Mouse (Mus musculus) neural tube, embryonic 11.5 days (tissue): ENCODE results near the gene Mettl27. TPM values are rescaled to one million over a fixed set of nuclear protein-coding genes. Genes with fewer than 3 reads are reported as not detected.

Experiments used
- ATAC-seq: fragments of 200-750 bp; cut with Nextera tagmentation; 2 replicates; pipeline ENCODE4 v1.8.0; 2017; ENCODE audit warnings: moderate number of reproducible peaks, mild to moderate bottlenecking, moderate TSS enrichment, moderate library complexity; ENCODE audit not compliant: insufficient read depth, low FRiP score, low TSS enrichment
- DNase-seq: peaks from one replicate; pipeline ENCODE4 v3.0.0-alpha.2; 2015; ENCODE audit warnings: low spot score
- H3K27ac ChIP-seq: fragments of 300-500 bp; sonication (generic); 2 replicates; pipeline ENCODE4 v1.5.1; 2014; ENCODE audit warnings: low read depth, mild to moderate bottlenecking, low read length
- H3K27me3 ChIP-seq: fragments of 300-500 bp; sonication (generic); 2 replicates; pipeline ENCODE4 v1.6.1; 2014; ENCODE audit warnings: mild to moderate bottlenecking, low read length, mixed read lengths; ENCODE audit not compliant: control insufficient read depth, insufficient read depth
- H3K36me3 ChIP-seq: fragments of 300-500 bp; sonication (generic); 2 replicates; pipeline ENCODE4 v1.6.1; 2014; ENCODE audit warnings: mild to moderate bottlenecking, low read length, moderate library complexity, mixed read lengths; ENCODE audit not compliant: control insufficient read depth, insufficient read depth
- H3K4me1 ChIP-seq: fragments of 300-500 bp; sonication (generic); 2 replicates; pipeline ENCODE4 v1.6.1; 2014; ENCODE audit warnings: low read length, mixed read lengths; ENCODE audit not compliant: control insufficient read depth, insufficient read depth
- H3K4me2 ChIP-seq: fragments of 300-500 bp; sonication (generic); 2 replicates; pipeline ENCODE4 v1.6.1; 2014; ENCODE audit warnings: low read depth, mild to moderate bottlenecking, moderate library complexity
- H3K4me3 ChIP-seq: fragments of 300-500 bp; sonication (generic); 2 replicates; pipeline ENCODE4 v1.5.1; 2014; ENCODE audit warnings: low read depth, low read length
- H3K9ac ChIP-seq: fragments of 300-500 bp; sonication (generic); 2 replicates; pipeline ENCODE4 v1.6.1; 2014; ENCODE audit warnings: mild to moderate bottlenecking, low read length
- H3K9me3 ChIP-seq: fragments of 300-500 bp; sonication (generic); 2 replicates; pipeline ENCODE4 v1.6.1; 2016; ENCODE audit warnings: low read length; ENCODE audit not compliant: control insufficient read depth
- WGBS: fragments of 180-500 bp; shearing (Covaris S2); extraction: QIAGEN DNeasy Blood & Tissue Kit; methylation state at CpG from one replicate; pipeline ENCODE4 v1.1.7; 2014; 5-methylcytosine and 5-hydroxymethylcytosine counted together
- polyA plus RNA-seq: library from polyadenylated mRNA; unstranded; fragments of >200 nt; fragmentation: Nextera tagmentation; extraction: Ambion mirVana; gene quantifications from 2 replicates; pipeline ENCODE4 v1.2.1, GENCODE M21; 2014

Mettl27 gene
- polyA plus RNA-seq, 1 experiment from 2014 or later = 8.7 TPM

DNA sequence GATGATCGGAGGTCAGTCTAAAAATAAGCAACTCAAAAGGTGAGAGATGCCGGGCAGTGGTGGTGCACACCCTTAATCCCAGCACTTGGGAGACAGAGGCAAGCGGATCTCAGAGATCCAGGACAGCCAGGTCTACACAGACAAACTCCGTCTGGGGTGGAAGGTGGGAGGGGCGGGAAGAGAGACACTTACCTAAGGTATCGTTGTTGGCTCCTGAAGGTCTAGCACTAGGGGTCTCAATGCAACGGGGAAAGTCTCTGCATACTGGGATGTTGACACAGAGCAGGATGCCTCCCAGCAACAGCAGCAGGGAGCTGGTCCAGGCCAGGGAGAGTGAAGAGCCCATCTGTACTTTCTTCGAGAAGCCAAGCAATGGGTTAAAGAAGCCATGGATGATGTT lies 17.7 kb upstream of the Mettl27 start:
- WGBS = 82% methylated on average over 8 of the region's 8 CpGs
- H3K4me1 ChIP-seq = no peaks in the 10 kb centered on the region
- no peak overlapping the region for H3K4me2 ChIP-seq
- no peak overlapping the region for H3K4me3 ChIP-seq
- ATAC-seq (no peak), DNase-seq (no peak)
- H3K9ac ChIP-seq = no peak overlapping the region
- H3K36me3 ChIP-seq = no peaks in the 10 kb centered on the region
- no peak overlapping the region for H3K27ac ChIP-seq
- no peaks in the 10 kb centered on the region for H3K9me3 ChIP-seq
- H3K27me3 ChIP-seq = no peaks in the 10 kb centered on the region

DNA sequence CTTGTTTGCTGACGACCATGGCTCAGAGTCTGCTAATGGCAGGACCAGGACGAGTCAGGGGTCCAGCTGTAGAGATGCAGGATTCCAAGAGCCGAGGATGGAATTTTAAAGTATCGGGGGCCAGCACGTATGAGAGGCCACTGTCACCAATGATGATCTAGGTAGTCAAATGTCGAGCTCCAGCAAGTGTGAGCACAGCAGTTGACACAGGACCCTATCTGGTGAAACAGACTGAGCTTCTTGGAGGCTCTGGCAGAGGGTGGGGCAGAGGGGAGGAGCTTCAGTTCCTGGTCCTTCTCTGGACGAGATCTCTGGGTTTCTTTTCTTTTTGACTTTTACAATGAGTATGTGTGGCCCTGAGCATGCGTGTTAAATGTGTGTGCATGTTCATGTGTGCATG lies 16.9 kb upstream of the Mettl27 start, which contains the start of gene Cldn13:
Cldn13 (minus strand) TSS at position 216 of the 400 bp plus-strand sequence.
- no peak for ATAC-seq

DNA sequence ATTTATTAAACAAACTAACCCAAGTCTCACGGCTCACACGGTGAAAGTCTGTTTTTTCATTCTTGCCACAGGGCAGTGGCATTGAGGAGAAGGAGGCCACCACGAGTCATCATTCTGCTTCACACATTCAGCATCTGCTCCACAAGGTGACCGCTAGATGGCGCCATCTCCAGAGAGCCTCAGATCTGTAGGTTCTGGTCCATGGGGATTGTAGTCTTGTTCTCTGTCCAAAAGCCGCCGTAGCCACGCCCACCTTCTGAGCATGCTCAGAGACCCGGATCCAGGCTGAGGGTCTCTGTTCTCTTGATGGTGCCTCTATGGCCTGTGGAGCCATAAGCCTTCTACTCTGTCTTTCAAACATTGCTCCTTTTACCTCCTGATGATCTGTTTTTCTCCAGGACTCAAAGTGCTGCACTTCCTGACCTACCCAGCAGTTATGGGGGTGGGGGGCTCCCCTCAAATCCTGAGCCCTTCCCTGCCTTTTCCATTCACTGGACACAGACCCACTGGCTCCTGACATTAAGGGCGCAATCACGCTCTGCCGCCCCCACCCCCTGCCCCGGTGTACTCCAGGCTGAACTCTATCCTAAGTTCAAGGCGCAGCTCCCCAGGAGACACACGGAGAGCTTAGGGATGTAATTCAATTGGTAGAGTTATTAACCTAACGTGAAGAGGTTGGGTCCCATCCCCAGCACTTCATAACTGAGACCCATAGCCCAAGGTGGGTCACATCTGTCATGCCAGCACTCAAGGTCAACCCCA lies 13.9 kb upstream of the Mettl27 start:
- H3K36me3 ChIP-seq = no peaks in the 10 kb centered on the region
- H3K4me2 ChIP-seq = no peak overlapping the region
- H3K4me3 ChIP-seq = no peak overlapping the region
- no peak for DNase-seq
- no peak overlapping the region for H3K27ac ChIP-seq
- ATAC-seq = no peak
- H3K27me3 ChIP-seq = no peaks in the 10 kb centered on the region
- WGBS = 55% methylated on average over 16 of the region's 16 CpGs
- no peaks in the 10 kb centered on the region for H3K9me3 ChIP-seq
- no peak overlapping the region for H3K9ac ChIP-seq
- no peaks in the 10 kb centered on the region for H3K4me1 ChIP-seq

More for the DNA sequence above, 16.9 kb upstream of the Mettl27 start, which contains the start of gene Cldn13:
- WGBS = 83% methylated on average over 8 of the region's 8 CpGs
- Histone ChIP-seq H3K27me3 (no peaks in the 10 kb centered on the region), H3K36me3 (no peaks in the 10 kb centered on the region), H3K9ac (no peak within 1 kb of the TSS), H3K4me2 (no peak within 1 kb of the TSS), H3K9me3 (no peaks in the 10 kb centered on the region), H3K4me3 (no peak within 1 kb of the TSS), H3K27ac (no peak within 1 kb of the TSS), H3K4me1 (no peaks in the 10 kb centered on the region)
- no peak for DNase-seq

GRCm38 (mm10) chr5:134919097-134919496 lies 13.1 kb upstream of the Mettl27 start:
- Histone ChIP-seq H3K9ac (no peak overlapping the region), H3K36me3 (no peaks in the 10 kb centered on the region), H3K4me2 (no peak overlapping the region), H3K4me1 (no peaks in the 10 kb centered on the region), H3K9me3 (no peaks in the 10 kb centered on the region), H3K27me3 (no peaks in the 10 kb centered on the region), H3K4me3 (no peak overlapping the region), H3K27ac (no peak overlapping the region)
- DNase-seq (no peak), ATAC-seq (no peak)
- WGBS = 91% methylated on average over 3 of the region's 3 CpGs

DNA sequence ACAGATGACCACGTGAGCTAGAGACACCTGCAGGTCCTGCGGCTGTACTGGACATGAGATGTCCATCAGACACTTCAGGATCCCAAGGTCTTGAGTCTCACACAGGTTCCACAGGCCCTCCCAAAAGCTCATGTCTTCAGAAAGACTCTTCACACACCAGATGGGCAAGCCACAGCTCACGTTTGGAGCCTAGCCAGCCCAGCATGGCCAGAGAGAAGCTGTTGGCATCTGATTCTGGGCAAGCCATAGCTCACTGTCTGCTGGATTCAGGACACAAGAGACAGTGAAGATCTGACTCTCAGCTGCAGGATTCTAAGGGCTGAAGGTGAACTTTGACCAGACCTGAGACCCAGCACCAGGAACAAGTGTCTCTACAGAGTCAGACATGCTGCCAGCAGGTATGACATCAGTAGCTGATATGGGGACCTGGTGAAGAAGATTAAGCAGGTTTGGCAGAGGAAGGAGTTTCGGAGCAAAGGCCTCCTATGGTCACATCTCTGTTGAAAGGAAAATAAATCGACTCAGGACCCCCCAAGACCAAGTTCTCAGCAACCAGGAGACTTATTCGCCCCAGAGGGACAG lies 12.0 kb upstream of the Mettl27 start:
- DNase-seq = no peak

DNA sequence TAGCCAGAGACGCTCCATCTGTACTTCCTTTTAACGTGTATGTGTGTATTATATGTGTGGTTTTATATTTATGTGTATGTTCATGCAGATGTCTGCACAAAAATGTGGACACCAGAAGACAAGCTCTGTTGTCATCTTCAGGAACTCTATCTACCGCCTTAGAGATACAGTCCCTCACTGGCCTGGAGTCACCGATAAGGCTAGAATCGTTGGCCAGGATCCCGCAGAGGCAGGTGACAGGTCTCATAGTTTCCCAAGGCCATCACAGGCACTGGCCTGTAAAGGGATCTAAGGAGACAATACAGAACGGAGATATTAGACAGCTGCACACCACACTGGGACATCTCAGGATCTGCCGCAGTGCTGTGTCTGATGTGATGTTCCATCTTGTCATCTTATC lies 11.1 kb upstream of the Mettl27 start:
- Histone ChIP-seq H3K9me3 (no peaks in the 10 kb centered on the region), H3K4me1 (no peaks in the 10 kb centered on the region), H3K27me3 (no peaks in the 10 kb centered on the region), H3K27ac (no peak overlapping the region), H3K36me3 (no peaks in the 10 kb centered on the region), H3K4me2 (no peak overlapping the region), H3K4me3 (no peak overlapping the region), H3K9ac (no peak overlapping the region)
- no peak for DNase-seq
- WGBS = 94% methylated on average over 8 of the region's 8 CpGs
- ATAC-seq = no peak

More for the DNA sequence above, 12.0 kb upstream of the Mettl27 start:
- Histone ChIP-seq H3K4me2 (no peak overlapping the region), H3K27me3 (no peaks in the 10 kb centered on the region), H3K4me1 (no peaks in the 10 kb centered on the region), H3K27ac (no peak overlapping the region), H3K36me3 (no peaks in the 10 kb centered on the region), H3K9me3 (no peaks in the 10 kb centered on the region), H3K4me3 (no peak overlapping the region), H3K9ac (no peak overlapping the region)
- WGBS = 75% methylated on average over 6 of the region's 6 CpGs
- no peak for ATAC-seq

DNA sequence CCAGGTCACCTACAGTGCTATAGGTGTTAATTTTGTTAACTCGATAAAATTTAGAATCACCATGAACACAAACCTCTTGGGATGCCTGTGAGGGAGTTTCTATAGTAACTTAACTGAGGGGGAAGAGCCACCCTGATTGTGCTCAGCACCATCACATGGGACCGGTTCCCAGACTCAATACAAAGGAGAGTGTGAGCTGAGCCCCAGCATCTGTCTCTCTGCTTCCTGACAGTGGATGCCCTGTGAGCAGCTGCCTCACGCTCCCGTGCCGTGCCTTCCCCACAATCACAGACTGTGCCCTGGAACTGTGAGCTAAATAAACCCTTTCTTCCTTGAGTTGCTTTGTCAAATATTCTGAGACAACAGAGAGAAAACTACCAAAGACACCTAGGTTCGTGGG lies 9.0 kb upstream of the Mettl27 start:
- ATAC-seq = no peak
- Histone ChIP-seq H3K9me3 (no peaks in the 10 kb centered on the region), H3K36me3 (no peaks in the 10 kb centered on the region), H3K9ac (no peak overlapping the region), H3K27me3 (no peaks in the 10 kb centered on the region), H3K4me2 (no peak overlapping the region), H3K4me1 (no peaks in the 10 kb centered on the region), H3K4me3 (no peak overlapping the region), H3K27ac (no peak overlapping the region)
- WGBS = 69% methylated on average over 6 of the region's 6 CpGs
- no peak for DNase-seq

GRCm38 (mm10) chr5:134926726-134927125 lies 5.4 kb upstream of the Mettl27 start:
- Histone ChIP-seq H3K4me3 (no peak overlapping the region), H3K27me3 (no peaks in the 10 kb centered on the region), H3K27ac (no peak overlapping the region), H3K9ac (no peak overlapping the region), H3K4me2 (no peak overlapping the region), H3K36me3 (no peaks in the 10 kb centered on the region), H3K4me1 (no peaks in the 10 kb centered on the region), H3K9me3 (no peaks in the 10 kb centered on the region)
- ATAC-seq (no peak), DNase-seq (no peak)
- WGBS = 77% methylated on average over 4 of the region's 4 CpGs

DNA sequence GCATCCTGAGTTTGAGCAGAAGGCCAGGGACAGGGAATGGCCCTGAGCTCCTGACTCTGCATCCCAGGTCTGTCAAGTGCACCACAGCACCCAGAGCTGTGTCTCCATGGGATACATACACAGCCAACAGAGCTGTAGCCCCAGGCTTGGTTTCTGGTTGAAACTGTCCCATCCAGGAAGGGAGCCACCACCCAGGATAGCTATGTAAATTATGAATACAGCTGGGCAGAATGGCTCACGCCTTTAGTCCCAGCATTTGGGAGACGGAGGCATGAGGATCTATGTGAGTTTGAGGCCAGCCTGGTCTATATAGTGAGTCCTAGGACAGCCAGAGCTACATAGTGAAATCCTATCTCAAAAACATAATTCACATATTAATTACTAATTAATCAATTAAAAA lies 2.2 kb upstream of the Mettl27 start:
- Histone ChIP-seq H3K27me3 (no peaks in the 10 kb centered on the region), H3K4me1 (no peaks in the 10 kb centered on the region)
- 87% methylated on average over 2 of the region's 2 CpGs for WGBS

More for the DNA sequence above, 2.2 kb upstream of the Mettl27 start:
- H3K27ac ChIP-seq = no peak overlapping the region
- H3K9me3 ChIP-seq = no peaks in the 10 kb centered on the region
- H3K4me3 ChIP-seq = no peak overlapping the region
- no peaks in the 10 kb centered on the region for H3K36me3 ChIP-seq
- DNase-seq (no peak), ATAC-seq (no peak)
- H3K9ac ChIP-seq = no peak overlapping the region
- no peak overlapping the region for H3K4me2 ChIP-seq
